Mouse (Mus musculus) forelimb bud, embryonic 11.5 days (tissue): Measurements from ENCODE around the gene Tmeff2.

Experiments
- DNase-seq: peaks from one replicate; pipeline ENCODE4 v3.0.0-alpha.2; 2012; ENCODE audit warnings: low read depth, low spot score

Gene Tmeff2

GRCm38 (mm10) chr1:51199088-51199830, 298.8 kb downstream of the Tmeff2 start:
- no peak for DNase-seq

GRCm38 (mm10) chr1:51199954-51200353, 299.5 kb downstream of the Tmeff2 start:
- no peak for DNase-seq

GRCm38 (mm10) chr1:51215631-51216030, 315.2 kb downstream of the Tmeff2 start:
- DNase-seq: no peak

DNA sequence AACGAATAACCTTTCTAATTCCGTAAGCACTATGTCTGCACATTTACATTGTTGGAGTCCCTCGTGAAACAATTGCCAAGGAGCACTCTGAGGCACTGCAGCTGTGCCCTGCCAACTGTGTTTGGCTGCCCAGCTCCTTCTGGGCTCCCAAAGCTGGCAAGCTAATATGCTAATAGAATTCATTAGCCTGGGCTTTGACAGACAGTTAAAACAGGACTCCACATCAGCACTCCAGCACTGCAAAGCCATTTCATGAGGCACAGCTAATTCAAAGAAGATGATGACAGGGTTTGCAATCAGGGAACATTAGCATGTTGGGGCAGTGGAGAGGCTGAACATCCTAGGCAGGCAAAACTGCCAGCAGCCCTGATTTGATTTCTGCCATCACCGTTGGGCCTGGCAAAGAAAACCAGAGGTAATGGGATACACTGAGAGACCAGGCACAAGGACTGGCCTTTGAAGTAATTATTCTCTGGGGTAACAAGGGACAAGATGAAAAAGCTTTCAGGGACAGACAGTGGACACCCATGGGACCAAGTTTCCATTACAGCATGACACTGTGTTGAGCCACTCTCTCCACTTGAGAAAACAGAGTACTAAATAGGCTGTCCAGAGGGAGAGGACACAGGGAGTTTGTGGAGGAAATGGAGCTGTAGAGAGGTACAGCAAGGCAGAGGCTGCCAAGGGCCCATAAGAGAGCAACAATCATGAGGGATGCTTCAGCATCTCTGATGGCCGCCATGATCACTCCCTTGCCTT, 316.0 kb downstream of the Tmeff2 start:
- DNase-seq: no peak

DNA sequence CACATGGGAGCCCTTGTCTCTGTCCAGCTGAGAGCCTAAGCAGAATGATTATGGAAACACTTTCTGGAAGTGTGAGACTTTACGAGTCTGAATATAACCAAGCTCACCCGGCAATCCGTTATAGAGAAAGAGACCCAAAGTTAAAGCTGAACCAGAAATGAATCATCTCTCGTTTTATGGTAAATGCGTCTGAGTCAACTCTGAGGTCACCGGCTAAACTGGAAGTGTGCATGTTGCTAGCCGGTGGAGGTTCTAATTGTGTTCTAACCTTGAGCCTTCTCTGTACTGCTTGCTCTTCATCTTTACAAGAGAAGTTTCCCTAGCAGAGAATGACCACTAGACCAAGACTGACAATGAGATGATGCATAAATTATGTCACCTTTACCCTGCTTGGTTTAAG, 316.8 kb downstream of the Tmeff2 start:
- no peak for DNase-seq

DNA sequence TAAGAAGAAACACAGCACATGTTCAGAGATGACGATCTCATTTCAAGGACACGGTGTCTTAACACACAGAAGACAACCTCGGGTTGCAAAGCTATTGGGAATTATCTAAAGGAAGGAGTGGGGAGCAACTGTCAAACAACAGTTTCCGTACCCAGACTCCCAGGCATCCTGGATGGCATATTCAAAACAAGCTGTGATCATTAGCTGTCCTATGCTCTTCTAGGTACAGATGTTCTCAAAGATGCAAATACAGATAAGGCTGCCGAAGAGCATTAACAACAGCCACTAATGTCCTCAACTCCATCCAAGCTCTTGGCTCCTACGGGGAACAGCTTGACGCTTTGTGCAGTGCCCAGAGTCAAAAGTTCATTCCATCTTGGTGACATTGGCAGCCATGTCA, 324.7 kb downstream of the Tmeff2 start:
- no peak for DNase-seq
